Mouse (Mus musculus) left cerebral cortex, adult 9 months (tissue): ENCODE data around the gene Coq10b.

Experiments
- DNase-seq, 2 experiments: peaks; one replicate each; pipeline ENCODE4 v3.0.0; 2022; ENCODE audit warnings: low spot score in 2 of 2

The Coq10b gene

GRCm38 (mm10) chr1:55106919-55107585, 54.5 kb downstream of the Coq10b start:
- DNase-seq, result no peak

- no peak for DNase-seq
Measured at GRCm38 (mm10) chr1:55107644-55108043, 55.1 kb downstream of the Coq10b start.

- no peak for DNase-seq
Measured at GRCm38 (mm10) chr1:55108473-55108872, 55.9 kb downstream of the Coq10b start.

GRCm38 (mm10) chr1:55109066-55109766, 56.6 kb downstream of the Coq10b start:
- DNase-seq, result no peak
